Mouse (Mus musculus): ENCODE measurements around the gene Tlk1. TPM values are rescaled to one million over a fixed set of nuclear protein-coding genes. Genes with fewer than 3 reads are reported as not detected.
"Not testable (repeated sequence)": the region's sequence is repeated elsewhere in the genome, so short reads cannot be mapped to it uniquely, and the experiment has no call there.

The Tlk1 gene
- total RNA-seq, 4 experiments from 2014 or later = 27.5 to 38.2 (median 32.4) TPM

- no peak for DNase-seq (ENCODE audit: low spot score)
Measured at GRCm38 (mm10) chr2:70833261-70833660, 7.7 kb upstream of the Tlk1 start.

- DNase-seq (ENCODE audit: low spot score) = no peak
Measured at GRCm38 (mm10) chr2:70831709-70832350, 6.3 kb upstream of the Tlk1 start.

GRCm38 (mm10) chr2:70830683-70831082 is 5.2 kb upstream of the Tlk1 start:
- DNase-seq (ENCODE audit: low spot score) = no peak

GRCm38 (mm10) chr2:70829946-70830610 is 4.5 kb upstream of the Tlk1 start:
- DNase-seq (ENCODE audit: low spot score) = no peak

- DNase-seq (ENCODE audit: low spot score) = no peak
Measured at GRCm38 (mm10) chr2:70827780-70828179, 2.3 kb upstream of the Tlk1 start.

GRCm38 (mm10) chr2:70826436-70827230 is 1.1 kb upstream of the Tlk1 start:
- no peak for DNase-seq (ENCODE audit: low spot score)

GRCm38 (mm10) chr2:70824838-70825370 is 624 bp downstream of the Tlk1 start:
- peak; percentile 62 for DNase-seq (ENCODE audit: low spot score)

GRCm38 (mm10) chr2:70823926-70824800 is 1.4 kb downstream of the Tlk1 start:
- peak; percentile 41 for DNase-seq (ENCODE audit: low spot score)

GRCm38 (mm10) chr2:70823434-70823833 is 2.1 kb downstream of the Tlk1 start:
- DNase-seq (ENCODE audit: low spot score) = no peak

GRCm38 (mm10) chr2:70816939-70817338 is 8.6 kb downstream of the Tlk1 start:
- DNase-seq (ENCODE audit: low spot score) = no peak

GRCm38 (mm10) chr2:70816016-70816415 is 9.5 kb downstream of the Tlk1 start:
- DNase-seq (ENCODE audit: low spot score) = no peak

- DNase-seq (ENCODE audit: low spot score) = no peak
Measured at GRCm38 (mm10) chr2:70813608-70814007, 11.9 kb downstream of the Tlk1 start.

- DNase-seq (ENCODE audit: low spot score) = no peak
Measured at GRCm38 (mm10) chr2:70811476-70811875, 14.1 kb downstream of the Tlk1 start.

GRCm38 (mm10) chr2:70809921-70810320 is 15.6 kb downstream of the Tlk1 start:
- no peak for DNase-seq (ENCODE audit: low spot score)

GRCm38 (mm10) chr2:70808681-70809080 is 16.8 kb downstream of the Tlk1 start:
- DNase-seq (ENCODE audit: low spot score) = no peak

GRCm38 (mm10) chr2:70807678-70808077 is 17.9 kb downstream of the Tlk1 start:
- DNase-seq (ENCODE audit: low spot score) = not testable (repeated sequence)

- no peak for DNase-seq (ENCODE audit: low spot score)
Measured at GRCm38 (mm10) chr2:70806020-70806419, 19.5 kb downstream of the Tlk1 start.

GRCm38 (mm10) chr2:70803696-70804095 is 21.8 kb downstream of the Tlk1 start:
- DNase-seq (ENCODE audit: low spot score) = not testable (repeated sequence)

- DNase-seq (ENCODE audit: low spot score) = no peak
Measured at GRCm38 (mm10) chr2:70802658-70803057, 22.9 kb downstream of the Tlk1 start.

- no peak for DNase-seq (ENCODE audit: low spot score)
Measured at GRCm38 (mm10) chr2:70801543-70801942, 24.0 kb downstream of the Tlk1 start.

GRCm38 (mm10) chr2:70800396-70800795 is 25.1 kb downstream of the Tlk1 start:
- DNase-seq (ENCODE audit: low spot score) = no peak

Measured in heart, adult 8-10 months (tissue).